Mouse (Mus musculus): ENCODE data around the gene Col23a1. TPM values are rescaled to one million over a fixed set of nuclear protein-coding genes. Genes with fewer than 3 reads are reported as not detected.

The Col23a1 gene
- total and polyA plus RNA-seq, 2 experiments from 2014 or later = 3.5 to 7.2 TPM

- Histone ChIP-seq H3K4me2 (ENCODE audit: low read depth, low read length) (no peak overlapping the region), H3K4me3 (ENCODE audit: low read depth, low read length) (no peak overlapping the region), H3K9ac (replicated peaks; ENCODE audit: low read depth, low read length) (no peak overlapping the region), H3K4me1 (ENCODE audit: control insufficient read depth, insufficient read depth) (no peaks in the 10 kb centered on the region), H3K27me3 (ENCODE audit: control insufficient read depth, insufficient read depth, low read length) (no peaks in the 10 kb centered on the region), H3K36me3 (replicated peaks; ENCODE audit: control insufficient read depth, insufficient read depth, low read length) (no peaks in the 10 kb centered on the region), H3K27ac (ENCODE audit: low read depth) (no peak overlapping the region), H3K9me3 (replicated peaks; ENCODE audit: control insufficient read depth, low read length) (no peaks in the 10 kb centered on the region)
- TF ChIP-seq CTCF (IDR thresholded peaks at IDR 0.05; ENCODE audit: low read depth) (no peak), EP300 (IDR thresholded peaks at IDR 0.05; ENCODE audit: low read depth) (no peak)
- whole genome bisulfite sequencing = 52% methylated on average over 4 of the region's 4 CpGs
- no peak for DNase-seq (ENCODE audit: low spot score)
- no peak for ATAC-seq (ENCODE audit: insufficient read depth, low read depth)
Measured at GRCm38 (mm10) chr11:51545811-51546210, 256.1 kb downstream of the Col23a1 start.

DNA sequence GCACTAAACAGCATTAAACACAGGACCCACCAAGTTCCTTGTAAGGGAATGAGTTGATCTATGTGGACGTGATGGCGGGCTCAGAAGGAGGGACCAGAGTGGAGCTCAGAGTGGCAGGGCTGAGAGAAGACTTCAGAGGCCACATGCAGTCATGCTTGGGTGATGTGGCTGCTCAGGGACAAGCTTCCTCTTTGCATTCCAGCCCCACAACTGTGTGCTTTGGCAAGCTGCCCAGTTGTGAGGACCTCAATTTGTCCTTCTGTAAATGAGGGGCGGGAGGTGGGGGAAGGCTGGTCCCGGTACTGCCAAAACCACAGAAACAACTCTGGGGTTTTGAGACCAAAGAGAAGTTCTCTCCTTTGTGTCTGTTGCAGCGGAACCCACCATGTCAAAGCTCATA, 261.5 kb downstream of the Col23a1 start:
- no peaks in the 10 kb centered on the region for H3K36me3 ChIP-seq (replicated peaks; ENCODE audit: control insufficient read depth, insufficient read depth, low read length)
- DNase-seq (ENCODE audit: low spot score) (no peak), ATAC-seq (ENCODE audit: insufficient read depth, low read depth) (no peak)
- H3K27me3 ChIP-seq (ENCODE audit: control insufficient read depth, insufficient read depth, low read length) = no peaks in the 10 kb centered on the region
- no peak overlapping the region for H3K4me2 ChIP-seq (ENCODE audit: low read depth, low read length)
- H3K9me3 ChIP-seq (replicated peaks; ENCODE audit: control insufficient read depth, low read length) = no peaks in the 10 kb centered on the region
- H3K4me3 ChIP-seq (ENCODE audit: low read depth, low read length) = no peak overlapping the region
- H3K4me1 ChIP-seq (ENCODE audit: control insufficient read depth, insufficient read depth) = no peaks in the 10 kb centered on the region
- WGBS = 33% methylated on average over 5 of the region's 5 CpGs
- no peak overlapping the region for H3K27ac ChIP-seq (ENCODE audit: low read depth)
- TF ChIP-seq CTCF (IDR thresholded peaks at IDR 0.05; ENCODE audit: low read depth) (no peak), EP300 (IDR thresholded peaks at IDR 0.05; ENCODE audit: low read depth) (no peak)
- no peak overlapping the region for H3K9ac ChIP-seq (replicated peaks; ENCODE audit: low read depth, low read length)

- 48% methylated on average over 3 of the region's 3 CpGs for WGBS
- H3K9ac ChIP-seq (replicated peaks; ENCODE audit: low read depth, low read length) = no peak overlapping the region
- H3K4me3 ChIP-seq (ENCODE audit: low read depth, low read length) = no peak overlapping the region
- no peak for DNase-seq (ENCODE audit: low spot score)
- H3K27ac ChIP-seq (ENCODE audit: low read depth) = no peak overlapping the region
- H3K27me3 ChIP-seq (ENCODE audit: control insufficient read depth, insufficient read depth, low read length) = no peaks in the 10 kb centered on the region
- H3K36me3 ChIP-seq (replicated peaks; ENCODE audit: control insufficient read depth, insufficient read depth, low read length) = no peaks in the 10 kb centered on the region
- no peak overlapping the region for H3K4me2 ChIP-seq (ENCODE audit: low read depth, low read length)
- H3K4me1 ChIP-seq (ENCODE audit: control insufficient read depth, insufficient read depth) = no peaks in the 10 kb centered on the region
- TF ChIP-seq EP300 (IDR thresholded peaks at IDR 0.05; ENCODE audit: low read depth) (no peak), CTCF (IDR thresholded peaks at IDR 0.05; ENCODE audit: low read depth) (no peak)
- no peak for ATAC-seq (ENCODE audit: insufficient read depth, low read depth)
- H3K9me3 ChIP-seq (replicated peaks; ENCODE audit: control insufficient read depth, low read length) = no peaks in the 10 kb centered on the region
Measured at GRCm38 (mm10) chr11:51552091-51552490, 262.4 kb downstream of the Col23a1 start.

DNA sequence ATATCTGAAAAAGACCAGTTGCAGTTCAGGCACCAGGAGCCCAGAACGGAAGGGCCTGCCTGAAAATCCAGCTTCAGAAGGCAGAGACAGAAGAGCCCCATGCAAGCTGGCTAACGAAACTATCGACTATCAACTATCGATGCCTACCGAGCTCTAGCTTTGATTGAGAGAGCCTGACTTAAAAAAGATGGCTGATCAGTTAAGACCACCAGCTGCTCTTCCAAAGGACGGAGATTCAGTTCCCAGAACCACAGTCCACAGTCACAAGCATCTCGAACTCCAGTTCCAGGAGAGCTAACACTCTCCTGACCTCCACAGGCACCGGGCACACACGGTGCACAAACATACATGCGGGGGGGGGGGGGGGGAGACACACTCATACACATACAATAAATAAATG, 264.9 kb downstream of the Col23a1 start:
- Histone ChIP-seq H3K27ac (ENCODE audit: low read depth) (no peak overlapping the region), H3K4me1 (ENCODE audit: control insufficient read depth, insufficient read depth) (no peaks in the 10 kb centered on the region), H3K4me2 (ENCODE audit: low read depth, low read length) (no peak overlapping the region), H3K4me3 (ENCODE audit: low read depth, low read length) (no peak overlapping the region), H3K9me3 (replicated peaks; ENCODE audit: control insufficient read depth, low read length) (no peaks in the 10 kb centered on the region), H3K9ac (replicated peaks; ENCODE audit: low read depth, low read length) (no peak overlapping the region), H3K36me3 (replicated peaks; ENCODE audit: control insufficient read depth, insufficient read depth, low read length) (no peaks in the 10 kb centered on the region), H3K27me3 (ENCODE audit: control insufficient read depth, insufficient read depth, low read length) (no peaks in the 10 kb centered on the region)
- TF ChIP-seq EP300 (IDR thresholded peaks at IDR 0.05; ENCODE audit: low read depth) (no peak), CTCF (IDR thresholded peaks at IDR 0.05; ENCODE audit: low read depth) (no peak)
- 72% methylated on average over 9 of the region's 10 CpGs for WGBS
- no peak for ATAC-seq (ENCODE audit: insufficient read depth, low read depth)
- no peak for DNase-seq (ENCODE audit: low spot score)

- WGBS = 69% methylated on average over 2 of the region's 2 CpGs
- ATAC-seq (ENCODE audit: insufficient read depth, low read depth) (no peak), DNase-seq (ENCODE audit: low spot score) (no peak)
- no peak for TF ChIP-seq CTCF (IDR thresholded peaks at IDR 0.05; ENCODE audit: low read depth)
- TF ChIP-seq EP300 (IDR thresholded peaks at IDR 0.05; ENCODE audit: low read depth) = no peak
- H3K27me3 ChIP-seq (ENCODE audit: control insufficient read depth, insufficient read depth, low read length) = no peaks in the 10 kb centered on the region
- H3K4me2 ChIP-seq (ENCODE audit: low read depth, low read length) = no peak overlapping the region
- H3K4me3 ChIP-seq (ENCODE audit: low read depth, low read length) = no peak overlapping the region
- no peak overlapping the region for H3K27ac ChIP-seq (ENCODE audit: low read depth)
- H3K9ac ChIP-seq (replicated peaks; ENCODE audit: low read depth, low read length) = no peak overlapping the region
- no peaks in the 10 kb centered on the region for H3K4me1 ChIP-seq (ENCODE audit: control insufficient read depth, insufficient read depth)
- H3K9me3 ChIP-seq (replicated peaks; ENCODE audit: control insufficient read depth, low read length) = no peaks in the 10 kb centered on the region
- no peaks in the 10 kb centered on the region for H3K36me3 ChIP-seq (replicated peaks; ENCODE audit: control insufficient read depth, insufficient read depth, low read length)
Measured at GRCm38 (mm10) chr11:51555066-51555465, 265.3 kb downstream of the Col23a1 start.

DNA sequence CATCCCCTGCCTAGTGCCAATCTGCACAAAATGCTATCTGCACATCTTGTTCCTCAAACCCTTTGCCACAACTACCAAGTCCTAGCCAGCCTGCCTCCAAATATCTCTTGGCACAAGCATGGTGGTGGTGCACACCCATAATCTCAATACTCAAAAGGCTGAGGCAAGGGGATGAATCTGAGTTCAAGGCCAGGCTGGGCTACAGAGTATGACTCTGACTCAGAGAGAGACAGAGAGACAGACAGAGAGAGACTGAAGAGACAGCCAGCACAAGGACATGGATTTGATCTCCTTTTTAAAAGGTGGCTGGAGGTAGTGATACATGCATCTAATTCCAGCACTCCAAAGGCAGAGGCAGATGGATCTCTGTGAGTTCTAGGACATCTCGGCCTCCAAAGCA, 273.6 kb downstream of the Col23a1 start:
- Histone ChIP-seq H3K4me1 (ENCODE audit: control insufficient read depth, insufficient read depth) (no peaks in the 10 kb centered on the region), H3K9me3 (replicated peaks; ENCODE audit: control insufficient read depth, low read length) (no peaks in the 10 kb centered on the region), H3K9ac (replicated peaks; ENCODE audit: low read depth, low read length) (no peak overlapping the region), H3K4me2 (ENCODE audit: low read depth, low read length) (no peak overlapping the region), H3K27me3 (ENCODE audit: control insufficient read depth, insufficient read depth, low read length) (no peaks in the 10 kb centered on the region), H3K36me3 (replicated peaks; ENCODE audit: control insufficient read depth, insufficient read depth, low read length) (no peaks in the 10 kb centered on the region), H3K4me3 (ENCODE audit: low read depth, low read length) (no peak overlapping the region), H3K27ac (ENCODE audit: low read depth) (no peak overlapping the region)
- TF ChIP-seq CTCF (IDR thresholded peaks at IDR 0.05; ENCODE audit: low read depth) (no peak), EP300 (IDR thresholded peaks at IDR 0.05; ENCODE audit: low read depth) (no peak)
- ATAC-seq (ENCODE audit: insufficient read depth, low read depth) = no peak
- WGBS = 78% methylated on average over 1 of the region's 1 CpGs
- DNase-seq (ENCODE audit: low spot score) = no peak

All from heart, postnatal 0 days (tissue).